Mouse (Mus musculus): Measurements from ENCODE around the gene Gm28041. TPM values are rescaled to one million over a fixed set of nuclear protein-coding genes. Genes with fewer than 3 reads are reported as not detected.
"Not testable (repeated sequence)": the region's sequence is repeated elsewhere in the genome, so short reads cannot be mapped to it uniquely, and the experiment has no call there.

The Gm28041 gene
- polyA plus RNA-seq (2016; fragmentation: Nextera tagmentation; extraction: Ambion mirVana) = not detected in 2 replicates

- peak within 1 kb of the TSS; percentile 29 for H3K4me3 ChIP-seq
- ATAC-seq (ENCODE audit: low FRiP score, low read depth) = peak; percentile 97
- H3K4me2 ChIP-seq (replicated peaks) = peak within 1 kb of the TSS; percentile 53
- H3K27me3 ChIP-seq (replicated peaks); H3K9ac ChIP-seq; H3K9me3 ChIP-seq; H3K4me1 ChIP-seq; H3K36me3 ChIP-seq; H3K27ac ChIP-seq: not testable (repeated sequence)
- WGBS = 20% methylated on average over 14 of the region's 15 CpGs
These were observed at the start of gene Gm28041, which contains the start of gene Zfp456 for GRCm38 (mm10) chr13:67375050-67375911. Gene Gm28041, minus strand, starts transcription at chr13:67375733. Gene Zfp456, minus strand, starts transcription at chr13:67375810.

- not testable (repeated sequence) for ATAC-seq (ENCODE audit: low FRiP score, low read depth); H3K4me1 ChIP-seq; H3K9me3 ChIP-seq; H3K9ac ChIP-seq; H3K27ac ChIP-seq; H3K4me3 ChIP-seq; H3K4me2 ChIP-seq (replicated peaks); H3K27me3 ChIP-seq (replicated peaks); H3K36me3 ChIP-seq
- WGBS = 78% methylated on average over 2 of the region's 2 CpGs
These were observed 47.0 kb upstream of the Gm28041 start for GRCm38 (mm10) chr13:67422532-67422931.

- H3K9me3 ChIP-seq = no peaks in the 10 kb centered on the region
- H3K36me3 ChIP-seq = no peaks in the 10 kb centered on the region
- peak within 1 kb of the TSS; percentile 78 for H3K4me2 ChIP-seq (replicated peaks)
- no peaks in the 10 kb centered on the region for H3K27me3 ChIP-seq (replicated peaks)
- H3K9ac ChIP-seq = peak within 1 kb of the TSS; percentile 58
- peak; percentile 90 for ATAC-seq (ENCODE audit: low FRiP score, low read depth)
- H3K4me3 ChIP-seq = peak within 1 kb of the TSS; percentile 52
- 2% methylated on average over 22 of the region's 22 CpGs for WGBS
- H3K4me1 ChIP-seq = no peaks in the 10 kb centered on the region
- H3K27ac ChIP-seq = no peak within 1 kb of the TSS
These were observed 45.8 kb upstream of the Gm28041 start, which contains the start of gene Zfp459 for GRCm38 (mm10) chr13:67421207-67421857. Gene Zfp459, minus strand, starts transcription at chr13:67421418.

GRCm38 (mm10) chr13:67420558-67421206, 45.1 kb upstream of the Gm28041 start:
- Histone ChIP-seq H3K4me3 (peak overlapping the region; percentile 52), H3K4me2 (replicated peaks) (peak overlapping the region; percentile 78), H3K9ac (peak overlapping the region; percentile 58), H3K27ac (no peak overlapping the region), H3K4me1 (no peaks in the 10 kb centered on the region), H3K9me3 (no peaks in the 10 kb centered on the region), H3K27me3 (replicated peaks) (no peaks in the 10 kb centered on the region), H3K36me3 (no peaks in the 10 kb centered on the region)
- ATAC-seq (ENCODE audit: low FRiP score, low read depth) = no peak
- 39% methylated on average over 11 of the region's 11 CpGs for WGBS

DNA sequence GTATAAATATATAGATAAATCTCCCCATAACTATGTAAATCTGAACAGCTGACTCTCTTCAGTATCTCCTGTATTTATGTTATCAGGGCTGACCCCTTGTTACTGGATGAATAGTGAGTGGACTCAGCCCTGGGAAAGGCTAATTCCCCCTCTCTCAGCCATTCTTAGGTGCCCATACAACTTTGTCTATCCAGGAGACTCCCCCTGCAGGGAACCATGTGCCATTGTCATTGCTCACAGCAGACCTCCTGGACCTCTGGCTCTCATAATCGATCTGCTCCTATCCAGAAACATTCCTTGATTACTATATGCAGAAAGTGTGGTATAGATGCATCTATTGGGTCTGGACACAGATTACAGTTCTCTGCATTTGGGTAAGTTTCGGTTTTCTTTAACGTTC, 41.3 kb upstream of the Gm28041 start:
- ATAC-seq (ENCODE audit: low FRiP score, low read depth) = no peak
- WGBS = 92% methylated on average over 3 of the region's 3 CpGs

DNA sequence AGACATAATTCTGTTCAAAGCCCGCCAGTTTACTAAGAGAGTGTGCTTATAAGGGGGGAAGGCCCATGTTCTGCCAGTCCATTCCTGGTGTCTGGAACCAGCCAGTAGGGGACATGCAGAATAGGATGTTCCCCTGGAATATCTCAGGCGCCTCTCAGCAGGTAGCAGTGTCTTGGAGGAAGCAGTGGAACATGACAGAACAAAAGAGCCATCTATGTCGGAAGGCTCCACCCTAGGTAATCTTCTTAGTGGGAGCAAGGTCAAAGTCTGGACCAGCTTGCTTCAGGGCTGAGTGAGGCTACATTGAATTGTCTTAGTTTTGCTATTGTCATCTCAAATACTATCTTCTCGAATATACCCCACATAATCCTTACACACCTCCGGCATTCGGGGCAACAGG, 40.2 kb upstream of the Gm28041 start:
- ATAC-seq (ENCODE audit: low FRiP score, low read depth) = no peak
- H3K4me3 ChIP-seq = no peak overlapping the region
- H3K27me3 ChIP-seq (replicated peaks) = no peaks in the 10 kb centered on the region
- H3K9me3 ChIP-seq = no peaks in the 10 kb centered on the region
- H3K9ac ChIP-seq = no peak overlapping the region
- no peaks in the 10 kb centered on the region for H3K36me3 ChIP-seq
- 87% methylated on average over 6 of the region's 6 CpGs for WGBS
- no peaks in the 10 kb centered on the region for H3K4me1 ChIP-seq
- H3K27ac ChIP-seq = no peak overlapping the region
- H3K4me2 ChIP-seq (replicated peaks) = no peak overlapping the region

More for the DNA sequence above, 41.3 kb upstream of the Gm28041 start:
- Histone ChIP-seq H3K27ac (no peak overlapping the region), H3K4me1 (no peaks in the 10 kb centered on the region), H3K4me3 (no peak overlapping the region), H3K36me3 (no peaks in the 10 kb centered on the region), H3K9ac (no peak overlapping the region), H3K27me3 (replicated peaks) (no peaks in the 10 kb centered on the region), H3K9me3 (no peaks in the 10 kb centered on the region), H3K4me2 (replicated peaks) (no peak overlapping the region)

DNA sequence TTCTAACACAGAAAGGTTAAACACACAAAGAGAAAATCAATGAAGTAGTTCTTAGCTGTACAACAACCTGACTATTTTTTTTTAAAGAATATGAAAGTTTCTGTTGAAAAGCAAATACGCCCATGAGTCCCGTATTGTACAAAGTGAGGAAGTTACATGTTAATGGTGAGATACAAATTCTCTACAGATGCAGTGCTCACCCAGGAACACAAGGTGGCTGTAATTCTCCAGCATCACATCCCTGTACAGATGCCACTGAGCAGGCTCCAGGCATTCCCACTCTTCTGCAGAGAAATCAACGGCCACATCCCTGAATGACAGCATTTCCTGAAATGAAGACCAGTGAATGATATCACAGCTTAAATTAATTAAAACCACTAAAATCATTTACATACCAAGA, 38.1 kb upstream of the Gm28041 start:
- not testable (repeated sequence) for H3K27me3 ChIP-seq (replicated peaks); H3K9me3 ChIP-seq; H3K9ac ChIP-seq; H3K36me3 ChIP-seq; ATAC-seq (ENCODE audit: low FRiP score, low read depth); H3K4me1 ChIP-seq; H3K4me2 ChIP-seq (replicated peaks); H3K4me3 ChIP-seq; H3K27ac ChIP-seq
- 81% methylated on average over 3 of the region's 3 CpGs for WGBS

GRCm38 (mm10) chr13:67399183-67399903, 23.8 kb upstream of the Gm28041 start, which contains the start of gene Zfp429:
Gene Zfp429, minus strand, starts transcription at chr13:67399819.
- 5% methylated on average over 16 of the region's 16 CpGs for WGBS

DNA sequence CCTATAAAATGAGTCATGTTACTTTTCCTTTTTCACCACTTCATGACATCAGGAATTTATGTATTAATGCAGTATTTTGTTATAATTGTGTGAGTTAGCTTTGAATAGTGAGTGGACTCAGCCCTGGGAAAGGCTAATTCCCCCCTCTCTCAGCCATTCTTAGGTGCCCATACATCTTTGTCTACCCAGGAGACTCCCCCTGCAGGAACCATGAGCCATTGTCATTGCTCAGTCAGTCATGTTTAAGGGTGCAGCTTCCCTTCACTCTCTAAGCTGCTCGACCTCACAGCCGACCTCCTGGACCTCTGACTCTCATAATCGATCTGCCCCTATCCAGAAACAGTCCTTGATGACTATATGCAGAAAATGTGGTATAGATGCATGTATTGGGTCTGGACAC, 722 bp upstream of the Gm28041 start:
- 55% methylated on average over 3 of the region's 3 CpGs for WGBS
- ATAC-seq (ENCODE audit: low FRiP score, low read depth) = 0 out of 2 replicates have a peak, but pooled peaks have one; percentile 29
- not testable (repeated sequence) for H3K4me1 ChIP-seq

More at GRCm38 (mm10) chr13:67399183-67399903, 23.8 kb upstream of the Gm28041 start, which contains the start of gene Zfp429:
- not testable (repeated sequence) for H3K4me1 ChIP-seq; H3K27me3 ChIP-seq (replicated peaks); H3K36me3 ChIP-seq; H3K27ac ChIP-seq; H3K9me3 ChIP-seq
- H3K4me3 ChIP-seq = peak within 1 kb of the TSS; percentile 55
- peak within 1 kb of the TSS; percentile 53 for H3K9ac ChIP-seq
- H3K4me2 ChIP-seq (replicated peaks) = peak within 1 kb of the TSS; percentile 71
- ATAC-seq (ENCODE audit: low FRiP score, low read depth) = peak; percentile 96

GRCm38 (mm10) chr13:67360131-67360744, 15.3 kb downstream of the Gm28041 start, which contains the start of the genes Gm28044 and Zfp953:
Gene Gm28044, minus strand, starts transcription at chr13:67360536.
Gene Zfp953, minus strand, starts transcription at chr13:67360605.
- Histone ChIP-seq H3K4me3 (peak within 1 kb of the TSS; percentile 65), H3K4me1 (no peaks in the 10 kb centered on the region), H3K27me3 (replicated peaks) (no peaks in the 10 kb centered on the region), H3K9ac (peak within 1 kb of the TSS; percentile 54), H3K36me3 (no peaks in the 10 kb centered on the region), H3K4me2 (replicated peaks) (peak within 1 kb of the TSS; percentile 75), H3K9me3 (no peaks in the 10 kb centered on the region), H3K27ac (no peak within 1 kb of the TSS)
- WGBS = under 1% methylated on average over 15 of the region's 15 CpGs
- ATAC-seq (ENCODE audit: low FRiP score, low read depth) = peak; percentile 94

More for the DNA sequence above, 722 bp upstream of the Gm28041 start:
- H3K36me3 ChIP-seq; H3K9me3 ChIP-seq; H3K27ac ChIP-seq; H3K4me3 ChIP-seq; H3K9ac ChIP-seq; H3K27me3 ChIP-seq (replicated peaks); H3K4me2 ChIP-seq (replicated peaks): not testable (repeated sequence)

- H3K27me3 ChIP-seq (replicated peaks) = no peaks in the 10 kb centered on the region
- no peak overlapping the region for H3K4me2 ChIP-seq (replicated peaks)
- H3K36me3 ChIP-seq = no peaks in the 10 kb centered on the region
- H3K4me1 ChIP-seq = no peaks in the 10 kb centered on the region
- H3K27ac ChIP-seq = no peak overlapping the region
- no peak for ATAC-seq (ENCODE audit: low FRiP score, low read depth)
- H3K9me3 ChIP-seq = no peaks in the 10 kb centered on the region
- no peak overlapping the region for H3K4me3 ChIP-seq
- H3K9ac ChIP-seq = no peak overlapping the region
These were observed 23.7 kb downstream of the Gm28041 start for GRCm38 (mm10) chr13:67351854-67352253.

Data from neural tube, embryonic 12.5 days (tissue).